Mouse (Mus musculus) hindbrain, embryonic 12.5 days (tissue): ENCODE data around the gene Thap4. TPM values are rescaled to one million over a fixed set of nuclear protein-coding genes. Genes with fewer than 3 reads are reported as not detected.
A peak's percentile ranks its signal among the peaks of the same experiment; 100 is the strongest.
"Not testable (repeated sequence)": the region's sequence is repeated elsewhere in the genome, so short reads cannot be mapped to it uniquely, and the experiment has no call there.

Source experiments
- ATAC-seq: fragments of 200-750 bp; cut with Nextera tagmentation; 2 replicates; pipeline ENCODE4 v1.8.0; 2017; ENCODE audit warnings: moderate TSS enrichment; ENCODE audit not compliant: low FRiP score
- H3K27ac ChIP-seq: fragments of 300-500 bp; sonication (generic); 2 replicates; pipeline ENCODE4 v1.5.1; 2016; ENCODE audit warnings: mild to moderate bottlenecking
- H3K27me3 ChIP-seq: fragments of 300-500 bp; sonication (generic); 2 replicates; pipeline ENCODE4 v1.6.1; 2016; ENCODE audit warnings: mild to moderate bottlenecking
- H3K36me3 ChIP-seq: fragments of 300-500 bp; sonication (generic); 2 replicates; pipeline ENCODE4 v1.6.1; 2016; ENCODE audit warnings: mild to moderate bottlenecking
- H3K4me1 ChIP-seq: fragments of 300-500 bp; sonication (generic); 2 replicates; pipeline ENCODE4 v1.6.1; 2016
- H3K4me2 ChIP-seq: fragments of 300-500 bp; sonication (generic); replicated peaks from 2 replicates; pipeline ENCODE4 v1.6.1; 2016; ENCODE audit warnings: mild to moderate bottlenecking
- H3K4me3 ChIP-seq: fragments of 300-500 bp; sonication (generic); 2 replicates; pipeline ENCODE4 v1.5.1; 2016; ENCODE audit warnings: mild to moderate bottlenecking
- H3K9ac ChIP-seq: fragments of 300-500 bp; sonication (generic); 2 replicates; pipeline ENCODE4 v1.6.1; 2016; ENCODE audit warnings: mild to moderate bottlenecking, moderate library complexity
- H3K9me3 ChIP-seq: fragments of 300-500 bp; sonication (generic); replicated peaks from 2 replicates; pipeline ENCODE4 v1.6.1; 2016; ENCODE audit warnings: mild to moderate bottlenecking
- WGBS: fragments of 180-500 bp; shearing (Covaris S2); methylation state at CpG from one replicate; pipeline ENCODE4 v1.1.7; 2016; 5-methylcytosine and 5-hydroxymethylcytosine counted together
- polyA plus RNA-seq: library from polyadenylated mRNA; unstranded; fragments of >200 nt; fragmentation: Nextera tagmentation; extraction: Ambion mirVana; gene quantifications from 2 replicates; pipeline ENCODE4 v1.2.1, GENCODE M21; 2016

Gene Thap4
- polyA plus RNA-seq, 1 experiment from 2014 or later: 39.5 TPM

DNA sequence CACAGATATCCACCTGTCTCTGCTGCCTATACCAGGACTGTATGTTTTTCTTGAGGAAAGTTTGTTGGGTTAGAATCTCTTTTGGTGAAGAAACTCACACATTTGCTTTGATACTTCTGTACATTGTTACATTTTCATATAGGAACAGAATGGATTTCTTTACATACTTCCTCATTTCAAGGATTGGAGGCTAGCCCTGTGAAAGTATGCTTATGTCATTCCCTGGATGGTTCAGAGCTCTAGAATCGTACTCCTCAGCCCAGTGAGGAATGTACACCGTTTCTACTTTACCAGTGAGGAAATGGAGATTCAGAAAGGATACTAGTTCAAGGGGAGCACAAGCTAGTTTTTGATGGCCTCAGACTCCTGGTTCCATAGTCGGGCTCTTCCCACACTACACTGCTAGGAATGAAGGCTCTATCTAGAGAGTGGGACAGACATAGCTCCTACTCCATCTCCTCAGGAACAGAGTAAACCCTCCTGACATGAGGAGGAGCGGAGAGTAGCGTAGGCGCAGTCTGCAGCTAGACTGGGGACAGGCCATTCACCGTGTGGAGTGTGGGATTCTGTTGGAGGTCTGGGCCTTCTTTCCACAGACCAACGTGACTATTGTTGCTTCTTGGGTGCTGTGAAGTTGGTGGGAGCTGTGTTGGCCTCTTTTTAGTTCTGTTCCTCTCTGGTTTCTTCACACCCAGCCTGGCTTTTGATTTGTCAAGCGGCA is 10.4 kb upstream of the Thap4 start:
- Histone ChIP-seq H3K36me3 (peaks cover 17% of the 10 kb centered on the region), H3K4me3 (no peak overlapping the region), H3K4me1 (no peaks in the 10 kb centered on the region), H3K9me3 (no peaks in the 10 kb centered on the region), H3K9ac (no peak overlapping the region), H3K27me3 (no peaks in the 10 kb centered on the region), H3K27ac (no peak overlapping the region), H3K4me2 (no peak overlapping the region)
- ATAC-seq: no peak
- WGBS: 93% methylated on average over 9 of the region's 9 CpGs

DNA sequence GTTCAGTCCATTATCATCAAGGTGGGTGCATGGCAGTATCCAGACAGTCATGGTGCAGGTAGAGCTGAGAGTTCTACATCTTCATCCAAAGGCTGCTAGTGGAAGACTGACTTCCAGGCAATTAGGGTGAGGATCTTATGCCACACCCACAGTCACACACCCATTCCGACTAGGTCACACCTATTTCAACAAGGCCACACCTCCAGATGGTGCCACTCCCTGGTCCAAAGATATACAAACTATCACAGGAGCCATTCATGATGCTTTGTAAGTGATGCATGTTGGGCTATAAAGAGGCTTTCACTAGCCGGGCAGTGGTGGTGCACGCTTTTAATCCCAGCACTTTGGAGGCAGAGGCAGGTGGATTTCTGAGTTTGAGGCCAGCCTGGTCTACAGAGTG is 8.9 kb upstream of the Thap4 start:
- H3K9ac ChIP-seq, H3K4me1 ChIP-seq, H3K27ac ChIP-seq, H3K4me2 ChIP-seq, H3K27me3 ChIP-seq, H3K4me3 ChIP-seq, ATAC-seq, H3K9me3 ChIP-seq, H3K36me3 ChIP-seq: not testable (repeated sequence)
- WGBS: 94% methylated on average over 3 of the region's 3 CpGs

DNA sequence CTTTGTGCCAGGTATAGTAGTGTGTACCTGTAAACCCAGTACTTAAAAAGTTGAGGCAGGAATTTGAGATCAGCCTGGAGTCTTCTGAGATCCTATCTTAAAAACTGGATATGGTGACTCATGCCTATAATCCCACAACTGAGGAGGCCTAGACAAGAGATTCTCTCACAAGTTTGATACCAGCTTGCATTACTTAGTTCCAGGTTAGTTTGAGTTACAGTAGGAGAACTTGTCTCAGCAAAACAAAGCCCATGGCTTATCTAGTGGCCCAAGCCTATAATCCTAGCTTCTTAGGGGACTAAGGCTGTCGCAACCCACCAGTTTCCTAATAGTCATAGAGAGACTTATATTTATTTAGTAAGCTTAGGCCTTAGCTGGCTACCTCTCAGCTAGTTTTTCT is 5.4 kb upstream of the Thap4 start:
- no peaks in the 10 kb centered on the region for H3K27me3 ChIP-seq
- peaks cover 20% of the 10 kb centered on the region for H3K4me1 ChIP-seq
- H3K36me3 ChIP-seq: no peaks in the 10 kb centered on the region
- H3K4me3 ChIP-seq: no peak overlapping the region
- no peak for ATAC-seq
- 100% methylated on average over 1 of the region's 1 CpGs for WGBS
- no peak overlapping the region for H3K4me2 ChIP-seq
- H3K9ac ChIP-seq: no peak overlapping the region
- no peak overlapping the region for H3K27ac ChIP-seq
- H3K9me3 ChIP-seq: no peaks in the 10 kb centered on the region

DNA sequence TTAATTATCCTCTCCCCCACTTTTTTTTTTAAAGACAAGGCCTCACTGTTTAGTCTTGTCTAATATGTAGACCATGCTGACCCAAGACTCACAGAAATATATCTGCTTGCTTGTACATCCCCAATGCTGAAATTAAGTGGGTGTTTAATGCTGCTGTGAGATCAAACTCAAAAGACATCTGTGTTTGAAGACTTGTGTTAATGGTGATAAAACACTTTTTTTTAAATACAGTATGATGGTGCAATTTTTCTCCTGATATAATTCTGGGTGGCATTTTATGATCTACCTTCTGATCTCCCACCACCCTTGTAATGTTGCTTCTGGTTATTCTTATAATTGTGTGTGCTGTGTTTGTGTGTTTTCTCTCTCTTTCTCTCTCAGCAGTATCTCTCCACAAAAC is 1.5 kb upstream of the Thap4 start:
- Histone ChIP-seq H3K27me3 (no peaks in the 10 kb centered on the region), H3K4me3 (0 out of 2 replicates have a peak overlapping the region, but pooled peaks have one; percentile 97), H3K4me2 (peak overlapping the region; percentile 76), H3K27ac (no peak overlapping the region), H3K9ac (no peak overlapping the region), H3K4me1 (peaks cover 28% of the 10 kb centered on the region), H3K36me3 (no peaks in the 10 kb centered on the region), H3K9me3 (no peaks in the 10 kb centered on the region)
- ATAC-seq: no peak

DNA sequence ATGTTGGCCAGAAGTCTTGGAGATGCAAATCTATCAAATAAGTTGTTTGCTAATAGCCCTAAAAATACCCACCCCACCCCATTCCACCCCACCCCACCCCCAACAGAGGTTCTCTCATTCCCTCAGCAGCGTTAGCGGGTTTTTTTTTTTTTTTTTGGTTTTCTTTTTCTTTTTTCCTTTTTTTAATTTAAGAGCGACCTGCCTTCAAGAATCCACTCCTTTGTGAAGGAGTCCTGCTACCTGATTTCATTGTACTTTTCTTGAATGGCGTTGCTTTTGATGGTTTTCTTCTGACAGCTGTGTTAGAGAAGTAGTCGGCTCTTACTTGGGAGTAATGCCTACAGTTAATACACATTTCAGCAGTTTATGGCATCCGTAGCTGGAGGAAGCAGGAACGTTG is 954 bp upstream of the Thap4 start:
- Histone ChIP-seq H3K9me3 (no peaks in the 10 kb centered on the region), H3K27me3 (no peaks in the 10 kb centered on the region), H3K27ac (peak overlapping the region; percentile 92; the same call in 1 of the 2 replicates), H3K9ac (peak overlapping the region; percentile 91), H3K4me2 (peak overlapping the region; percentile 76), H3K4me3 (peak overlapping the region; percentile 97), H3K36me3 (peaks cover under 1% of the 10 kb centered on the region; the same call in 1 of the 2 replicates), H3K4me1 (peaks cover 28% of the 10 kb centered on the region)
- no peak for ATAC-seq
- WGBS: 39% methylated on average over 7 of the region's 7 CpGs

DNA sequence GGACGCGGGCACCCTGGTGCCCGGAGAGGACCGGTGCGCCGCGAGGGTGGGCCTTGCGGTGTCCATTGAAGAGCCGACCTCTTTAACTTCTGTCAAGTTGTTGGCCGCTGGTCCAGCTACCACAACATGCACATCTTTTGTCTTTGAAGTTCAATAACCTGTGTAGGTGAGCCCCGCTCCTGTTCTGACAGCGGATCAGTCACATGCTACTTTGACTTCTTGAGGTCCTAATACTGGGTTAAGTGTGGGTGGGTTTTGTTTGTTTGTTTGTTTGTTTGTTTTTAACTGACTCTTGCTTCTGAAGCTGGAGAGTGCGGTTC is 587 bp upstream of the Thap4 start:
- no peaks in the 10 kb centered on the region for H3K27me3 ChIP-seq
- ATAC-seq: no peak
- peak overlapping the region; percentile 91 for H3K9ac ChIP-seq
- H3K4me3 ChIP-seq: peak overlapping the region; percentile 97
- H3K27ac ChIP-seq: peak overlapping the region; percentile 92
- H3K36me3 ChIP-seq: peaks cover 5% of the 10 kb centered on the region
- WGBS: 1% methylated on average over 13 of the region's 13 CpGs
- H3K4me2 ChIP-seq: peak overlapping the region; percentile 76
- peaks cover 28% of the 10 kb centered on the region for H3K4me1 ChIP-seq
- no peaks in the 10 kb centered on the region for H3K9me3 ChIP-seq

DNA sequence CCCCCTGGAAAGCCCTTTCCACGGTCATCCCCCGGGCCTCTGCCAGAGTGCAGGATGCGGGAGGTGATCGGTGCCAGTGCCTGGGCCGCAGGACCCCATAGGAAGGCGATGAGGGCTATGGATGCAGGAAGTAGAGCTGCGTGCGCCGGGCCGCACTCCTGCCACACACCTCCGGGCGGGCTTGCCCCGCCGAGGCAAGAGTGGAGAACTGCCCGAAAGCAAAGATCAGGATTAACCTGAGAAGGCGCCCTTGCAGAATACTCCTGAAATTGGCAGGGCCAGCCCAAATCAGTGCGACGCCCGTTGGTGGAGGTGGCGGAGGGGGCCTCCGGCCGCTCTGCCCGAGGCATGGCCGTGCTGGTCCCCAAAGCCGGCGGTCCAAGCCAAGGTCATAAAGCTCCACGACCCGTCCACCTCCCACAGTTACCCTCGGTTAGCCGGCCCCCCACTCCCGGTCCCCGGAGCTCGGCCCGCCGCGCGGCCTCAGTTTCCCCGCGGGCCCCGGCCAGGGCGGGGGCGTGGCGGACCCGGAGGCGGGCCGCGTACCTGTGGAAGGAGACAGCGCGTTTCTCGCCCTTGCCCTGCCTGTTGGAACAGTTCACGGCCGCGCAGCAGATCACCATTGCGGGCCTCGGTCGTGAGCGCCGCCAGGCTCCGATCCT is 622 bp downstream of the Thap4 start:
- H3K9ac ChIP-seq: peak overlapping the region; percentile 91
- H3K4me2 ChIP-seq: peak overlapping the region; percentile 76
- H3K27me3 ChIP-seq: no peaks in the 10 kb centered on the region
- H3K4me3 ChIP-seq: peak overlapping the region; percentile 97
- H3K9me3 ChIP-seq: no peaks in the 10 kb centered on the region
- H3K36me3 ChIP-seq: peaks cover 17% of the 10 kb centered on the region
- peaks cover 28% of the 10 kb centered on the region for H3K4me1 ChIP-seq
- H3K27ac ChIP-seq: peak overlapping the region; percentile 92
- WGBS: under 1% methylated on average over 53 of the region's 59 CpGs
- ATAC-seq: peak; percentile 73

DNA sequence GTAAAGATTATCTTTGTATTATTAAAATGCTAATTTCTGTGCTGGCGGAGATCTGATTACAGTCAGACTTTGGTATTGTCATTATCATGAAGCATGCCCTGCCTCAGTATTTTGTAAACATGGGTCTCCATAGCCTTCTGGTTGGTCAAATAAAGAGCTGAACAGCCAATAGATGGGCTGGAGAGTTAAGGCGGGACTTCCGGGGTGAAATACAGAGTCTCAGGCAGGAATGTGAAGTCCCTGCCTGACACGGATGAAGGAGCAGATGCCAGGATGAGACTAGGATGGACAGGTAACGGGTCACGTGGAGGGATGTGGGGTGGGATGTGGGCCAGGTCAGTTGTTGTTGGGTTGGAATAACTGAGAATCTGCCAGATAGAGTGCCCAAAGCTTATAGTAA is 3.4 kb downstream of the Thap4 start, which contains the start of gene Atg4b:
Atg4b (plus strand) TSS at position 211 of the 400 bp plus-strand sequence.
- H3K36me3 ChIP-seq: peaks cover 23% of the 10 kb centered on the region
- no peak within 1 kb of the TSS for H3K9ac ChIP-seq
- ATAC-seq: no peak
- no peaks in the 10 kb centered on the region for H3K27me3 ChIP-seq
- H3K4me2 ChIP-seq: no peak within 1 kb of the TSS
- H3K9me3 ChIP-seq: no peaks in the 10 kb centered on the region
- WGBS: 83% methylated on average over 6 of the region's 6 CpGs
- no peak within 1 kb of the TSS for H3K4me3 ChIP-seq
- H3K27ac ChIP-seq: no peak within 1 kb of the TSS
- H3K4me1 ChIP-seq: peaks cover 16% of the 10 kb centered on the region

DNA sequence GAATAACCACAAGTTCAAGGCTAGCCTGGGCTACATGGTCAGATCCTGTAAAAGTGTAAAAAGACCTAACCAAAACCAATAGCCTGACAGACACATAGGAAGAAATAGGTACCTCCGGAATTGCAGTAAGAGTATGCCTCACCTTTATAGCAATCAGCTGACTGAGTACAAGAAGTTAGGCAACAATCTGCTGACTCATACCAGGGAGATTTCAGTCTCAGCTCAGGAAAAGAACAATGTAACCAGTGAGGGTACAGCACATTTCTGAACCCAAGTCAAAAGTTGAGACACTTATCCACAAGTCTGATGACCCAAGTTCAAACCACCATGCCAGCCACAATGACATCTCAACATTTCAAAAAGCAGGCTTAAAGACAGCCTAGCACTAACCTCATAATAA is 6.1 kb downstream of the Thap4 start:
- H3K27me3 ChIP-seq: no peaks in the 10 kb centered on the region
- 97% methylated on average over 1 of the region's 1 CpGs for WGBS
- H3K9ac ChIP-seq: no peak overlapping the region
- H3K4me3 ChIP-seq: no peak overlapping the region
- H3K4me2 ChIP-seq: no peak overlapping the region
- H3K4me1 ChIP-seq: peaks cover 7% of the 10 kb centered on the region
- no peaks in the 10 kb centered on the region for H3K9me3 ChIP-seq
- peaks cover 25% of the 10 kb centered on the region for H3K36me3 ChIP-seq
- H3K27ac ChIP-seq: no peak overlapping the region
- ATAC-seq: no peak

DNA sequence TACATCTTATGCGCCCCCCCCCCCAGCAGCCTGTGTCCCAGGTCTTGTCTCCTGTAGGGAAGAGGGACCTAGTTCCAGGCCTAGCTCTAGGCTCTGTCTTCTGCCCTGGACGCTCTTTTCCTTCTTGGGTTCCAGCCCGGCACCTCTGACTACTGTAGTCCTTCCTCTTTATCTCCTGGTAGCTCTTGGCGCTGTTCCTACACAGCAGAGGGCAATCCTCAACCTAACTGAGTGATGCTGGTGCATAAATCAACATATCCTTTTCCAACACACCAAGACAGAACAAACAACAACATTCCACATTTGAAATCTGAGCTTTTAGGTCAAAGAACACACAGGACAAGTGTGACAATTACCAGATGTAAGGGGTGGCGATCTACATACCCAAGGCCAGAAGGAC is 8.5 kb downstream of the Thap4 start:
- no peak for ATAC-seq
- Histone ChIP-seq H3K4me1 (no peaks in the 10 kb centered on the region), H3K4me3 (no peak overlapping the region), H3K27me3 (no peaks in the 10 kb centered on the region), H3K9me3 (no peaks in the 10 kb centered on the region), H3K27ac (no peak overlapping the region), H3K4me2 (no peak overlapping the region), H3K36me3 (peaks cover 27% of the 10 kb centered on the region), H3K9ac (no peak overlapping the region)
- 87% methylated on average over 5 of the region's 5 CpGs for WGBS

DNA sequence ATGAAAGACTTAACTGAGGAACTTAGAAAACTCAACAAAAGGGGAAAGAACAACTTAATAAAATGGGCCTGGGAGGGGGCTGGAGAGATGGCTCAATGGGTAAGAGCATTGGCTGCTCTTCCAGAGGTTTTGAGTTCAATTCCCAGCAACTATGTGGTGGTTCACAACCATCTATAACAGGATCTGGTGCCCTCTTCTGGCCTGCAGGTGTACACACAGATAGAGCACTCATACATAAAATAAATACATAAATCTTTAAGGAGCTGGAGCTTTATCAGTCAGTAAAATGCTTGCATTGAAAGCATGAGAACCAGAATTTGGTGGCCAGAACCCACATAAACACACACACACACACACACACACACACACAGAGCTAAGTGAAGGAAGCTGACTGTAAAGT is 11.8 kb downstream of the Thap4 start:
- Histone ChIP-seq H3K27me3 (no peaks in the 10 kb centered on the region), H3K4me2 (no peak overlapping the region), H3K27ac (no peak overlapping the region), H3K4me3 (no peak overlapping the region), H3K4me1 (no peaks in the 10 kb centered on the region), H3K9me3 (no peaks in the 10 kb centered on the region), H3K36me3 (0 out of 2 replicates have a peak, but pooled peaks cover 4% of the 10 kb centered on the region), H3K9ac (no peak overlapping the region)
- ATAC-seq: no peak

DNA sequence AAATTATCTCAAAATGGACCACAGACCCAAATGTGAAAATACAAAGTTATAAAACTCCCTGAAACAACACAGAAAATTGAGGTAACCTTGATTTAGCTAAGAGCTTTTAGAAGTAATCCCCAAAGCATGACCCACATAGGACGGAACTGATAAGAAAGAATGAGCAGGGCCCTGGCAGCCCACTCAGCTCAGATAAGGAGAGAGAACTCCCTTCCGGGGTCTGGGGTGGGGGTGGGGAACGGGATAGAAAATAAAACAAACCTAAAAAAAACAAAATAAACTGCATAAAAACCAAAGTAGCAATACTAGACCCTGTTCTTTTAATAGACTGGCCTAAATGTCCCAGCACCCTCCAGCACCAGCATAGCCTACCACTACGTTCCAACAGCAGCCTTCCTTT is 12.7 kb downstream of the Thap4 start:
- ATAC-seq: no peak
- no peaks in the 10 kb centered on the region for H3K9me3 ChIP-seq
- no peak overlapping the region for H3K9ac ChIP-seq
- 93% methylated on average over 4 of the region's 4 CpGs for WGBS
- 0 out of 2 replicates have a peak, but pooled peaks cover 4% of the 10 kb centered on the region for H3K36me3 ChIP-seq
- H3K4me1 ChIP-seq: no peaks in the 10 kb centered on the region
- H3K4me3 ChIP-seq: no peak overlapping the region
- H3K27ac ChIP-seq: no peak overlapping the region
- H3K4me2 ChIP-seq: no peak overlapping the region
- no peaks in the 10 kb centered on the region for H3K27me3 ChIP-seq

DNA sequence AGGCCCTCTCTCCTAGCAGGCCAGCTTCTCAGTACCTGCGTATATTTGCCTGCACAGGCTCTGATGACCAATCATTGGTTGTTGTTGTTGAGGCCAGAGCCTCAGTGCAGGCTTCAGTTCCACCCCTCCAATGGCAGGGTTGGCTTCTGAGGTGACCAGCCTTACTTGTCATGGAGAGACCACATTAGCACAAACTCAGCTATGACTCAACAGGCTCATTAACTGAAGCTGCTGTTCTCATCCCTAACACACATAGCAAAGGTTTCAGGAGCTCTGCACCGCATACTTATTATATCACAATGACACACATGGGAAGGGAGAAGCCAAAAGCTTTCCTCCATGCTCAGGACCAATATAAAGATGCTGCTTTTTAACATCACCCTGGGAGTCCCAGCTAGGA is 14.0 kb downstream of the Thap4 start:
- 93% methylated on average over 2 of the region's 2 CpGs for WGBS
- Histone ChIP-seq H3K36me3 (0 out of 2 replicates have a peak, but pooled peaks cover 4% of the 10 kb centered on the region), H3K4me3 (no peak overlapping the region), H3K4me2 (no peak overlapping the region), H3K4me1 (no peaks in the 10 kb centered on the region), H3K9me3 (no peaks in the 10 kb centered on the region), H3K9ac (no peak overlapping the region), H3K27me3 (no peaks in the 10 kb centered on the region), H3K27ac (no peak overlapping the region)
- no peak for ATAC-seq
